Mouse (Mus musculus): ENCODE results near the gene Ubac2.

DNA sequence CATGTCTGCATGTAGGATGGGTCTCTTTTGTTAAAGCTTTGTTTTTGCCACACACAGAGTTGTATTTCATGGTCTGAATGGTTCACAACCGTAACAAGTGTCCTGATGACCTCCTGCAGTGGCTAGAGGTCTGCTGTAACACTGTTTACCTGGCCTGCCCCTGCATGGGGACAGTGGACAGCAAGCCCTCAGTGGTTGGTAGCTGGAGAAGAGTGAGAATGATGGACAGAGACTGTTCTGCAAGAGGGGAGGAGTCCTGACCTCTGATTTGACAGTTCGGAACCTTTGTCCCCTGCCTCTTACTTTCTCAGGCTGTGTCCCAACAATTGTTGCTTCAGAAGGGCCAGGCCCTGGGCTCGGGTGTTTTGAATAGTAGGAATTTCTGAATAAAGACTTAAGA, 39.8 kb downstream of the Ubac2 start:
- no peak for TF ChIP-seq CTCF (IDR thresholded peaks at IDR 0.05)
- TF ChIP-seq EP300 (IDR thresholded peaks at IDR 0.05) = no peak

All from lung, postnatal 0 days (tissue).